Mouse (Mus musculus): ENCODE measurements around the gene Ndufa4l2. TPM values are rescaled to one million over a fixed set of nuclear protein-coding genes. Genes with fewer than 3 reads are reported as not detected.
A peak's percentile ranks its signal among the peaks of the same experiment; 100 is the strongest.

Gene Ndufa4l2
- 10 to 100 TPM; 11.0 to 11.3 TPM for total RNA-seq (2021)
- long read RNA-seq, experiment 1, transcript Ndufa4l2-201 (4 exons, 934 nt), result major isoform, 14 of 16 reads
- long read RNA-seq, experiment 1, partial matches to known transcripts, result 2 of 16 reads
- long read RNA-seq, experiment 1, other reads (novel, unspliced or antisense), result 0 of 16 reads
- long read RNA-seq, experiment 2, transcript Ndufa4l2-201 (4 exons, 934 nt), result major isoform, 23 of 27 reads
- long read RNA-seq, experiment 2, partial matches to known transcripts, result 1 of 27 reads
- long read RNA-seq, experiment 2, other reads (novel, unspliced or antisense), result 3 of 27 reads

- DNase-seq, result peak; percentile 56 to 58
- intact Hi-C loops (cut with DNase I), result no loop called here
These were observed at the start of gene Ndufa4l2 for GRCm38 (mm10) chr10:127514764-127515163. TSS of gene Ndufa4l2 (plus strand) at chr10:127514967.

GRCm38 (mm10) chr10:127471281-127471988, 43.3 kb upstream of the Ndufa4l2 start:
- intact Hi-C loops (cut with DNase I), result no loop called here
- DNase-seq, result no peak

GRCm38 (mm10) chr10:127472722-127473121, 42.0 kb upstream of the Ndufa4l2 start:
- DNase-seq, result no peak
- intact Hi-C loops (cut with DNase I), result no loop called here

- intact Hi-C loops (cut with DNase I), result no loop called here
- no peak for DNase-seq
These were observed 39.6 kb upstream of the Ndufa4l2 start for GRCm38 (mm10) chr10:127475175-127475574.

- no peak for DNase-seq
- intact Hi-C loops (cut with DNase I), result no loop called here
These were observed 38.2 kb upstream of the Ndufa4l2 start for GRCm38 (mm10) chr10:127476541-127476940.

GRCm38 (mm10) chr10:127477301-127477700, 37.5 kb upstream of the Ndufa4l2 start:
- intact Hi-C loops (cut with DNase I), result no loop called here

GRCm38 (mm10) chr10:127479131-127479530, 35.6 kb upstream of the Ndufa4l2 start:
- intact Hi-C loops (cut with DNase I), result loop anchor here (2.0 kb wide), 1 partner anchor 34 kb away; no protein-coding TSS in a partner anchor
- DNase-seq, result no peak

More at GRCm38 (mm10) chr10:127477301-127477700, 37.5 kb upstream of the Ndufa4l2 start:
- DNase-seq, result no peak

GRCm38 (mm10) chr10:127480833-127481813, 33.6 kb upstream of the Ndufa4l2 start:
- peak in 1 of 2 experiments; percentile 43 for DNase-seq

GRCm38 (mm10) chr10:127485235-127485634, 29.5 kb upstream of the Ndufa4l2 start:
- no peak for DNase-seq
- intact Hi-C loops (cut with DNase I), result no loop called here

More at GRCm38 (mm10) chr10:127480833-127481813, 33.6 kb upstream of the Ndufa4l2 start:
- intact Hi-C loops (cut with DNase I), result loop anchor here (2.0 kb wide), 1 partner anchor 56 kb away; no protein-coding TSS in a partner anchor

- DNase-seq, result no peak
- intact Hi-C loops (cut with DNase I), result no loop called here
These were observed 25.9 kb upstream of the Ndufa4l2 start for GRCm38 (mm10) chr10:127488856-127489255.

GRCm38 (mm10) chr10:127490160-127491127, 24.3 kb upstream of the Ndufa4l2 start:
- intact Hi-C loops (cut with DNase I), result no loop called here
- DNase-seq, result no peak

GRCm38 (mm10) chr10:127491128-127491512, 23.6 kb upstream of the Ndufa4l2 start:
- DNase-seq, result no peak
- intact Hi-C loops (cut with DNase I), result no loop called here

- intact Hi-C loops (cut with DNase I), result no loop called here
- no peak for DNase-seq
These were observed 22.6 kb upstream of the Ndufa4l2 start for GRCm38 (mm10) chr10:127492118-127492517.

- intact Hi-C loops (cut with DNase I), result no loop called here
These were observed 18.6 kb upstream of the Ndufa4l2 start for GRCm38 (mm10) chr10:127496156-127496555.

GRCm38 (mm10) chr10:127499516-127499915, 15.3 kb upstream of the Ndufa4l2 start:
- intact Hi-C loops (cut with DNase I), result no loop called here
- DNase-seq, result no peak

More at GRCm38 (mm10) chr10:127496156-127496555, 18.6 kb upstream of the Ndufa4l2 start:
- no peak for DNase-seq

GRCm38 (mm10) chr10:127500042-127500441, 14.7 kb upstream of the Ndufa4l2 start:
- DNase-seq, result no peak
- intact Hi-C loops (cut with DNase I), result no loop called here

GRCm38 (mm10) chr10:127500894-127501893, 13.6 kb upstream of the Ndufa4l2 start, which contains the start of gene Stac3:
TSS of gene Stac3 (plus strand) at chr10:127501686.
- DNase-seq, result no peak
- intact Hi-C loops (cut with DNase I), result no loop called here

- intact Hi-C loops (cut with DNase I), result no loop called here
- DNase-seq, result peak; percentile 51 to 66
These were observed 6.5 kb upstream of the Ndufa4l2 start for GRCm38 (mm10) chr10:127508239-127508638.

Measured in gastrocnemius, postnatal 36 days (tissue).